18 mouse cellular contexts compared by ENCODE assay signal in genomic region chr11:67083239-67083638, GRCm38 (mm10). TPM values are rescaled to one million over a fixed set of nuclear protein-coding genes. Genes with fewer than 3 reads are reported as not detected.
"Had no signal": no experiment of that assay in that cellular context is flagged by ENCODE, and none has a peak within 500 bp of the region (broad histone marks: within the 10 kb centered on the region; RNA-seq: fewer than 3 reads in every experiment).

No protein-coding gene starts in this region.

- H3K9ac ChIP-seq: neural tube, embryonic 13.5 days; neural tube, embryonic 15.5 days; stomach, embryonic 15.5 days had no signal

- H3K4me3 ChIP-seq: neural tube, embryonic 13.5 days; neural tube, embryonic 15.5 days; stomach, embryonic 15.5 days had no signal

- H3K4me1 ChIP-seq: neural tube, embryonic 15.5 days; stomach, embryonic 15.5 days had no signal

- H3K27ac ChIP-seq: neural tube, embryonic 13.5 days; neural tube, embryonic 15.5 days; stomach, embryonic 15.5 days; stomach, postnatal 0 days had no signal

- DNase-seq: right cerebral cortex, adult 18-20 months; right cerebral cortex, postnatal 14 days; right cerebral cortex, postnatal 25 days; right cerebral cortex, postnatal 4 days; spleen, adult 18-20 months; thymus, adult 18-20 months; thymus, adult 2 months; thymus, postnatal 14 days; thymus, postnatal 25 days; thymus, postnatal 36 days; thymus, postnatal 4 days had no signal

- H3K36me3 ChIP-seq: neural tube, embryonic 13.5 days; neural tube, embryonic 15.5 days; stomach, embryonic 15.5 days had no signal

- H3K4me2 ChIP-seq: neural tube, embryonic 13.5 days; stomach, embryonic 15.5 days had no signal

- H3K9me3 ChIP-seq: neural tube, embryonic 13.5 days; neural tube, embryonic 15.5 days; stomach, embryonic 15.5 days had no signal

RNA-seq across cellular contexts. Expression of gene Myh3, which starts 5.1 kb away (rescaled TPM):
- total RNA-seq: neutrophil, adult 5-6 weeks had no signal
- polyA plus RNA-seq: spleen, adult 2 months; urinary bladder, adult 2 months had no signal
